Mouse (Mus musculus) bone marrow, adult 2 months (tissue): ENCODE data around the gene Gm13271.
"Not testable (repeated sequence)": the region's sequence is repeated elsewhere in the genome, so short reads cannot be mapped to it uniquely, and the experiment has no call there.

Source experiments
- CTCF ChIP-seq: fragments of 200-500 bp; IDR thresholded peaks from 2 replicates; pipeline ENCODE4 v1.5.1; 2011; ENCODE audit warnings: low read length, control low read depth; ENCODE audit not compliant: control insufficient read depth, insufficient read depth
- POLR2A ChIP-seq: fragments of 200-500 bp; IDR thresholded peaks from 2 replicates; pipeline ENCODE4 v1.6.1; 2011; ENCODE audit warnings: low read depth, mild to moderate bottlenecking, control low read depth, low read length, borderline replicate concordance; ENCODE audit not compliant: control insufficient read depth

DNA sequence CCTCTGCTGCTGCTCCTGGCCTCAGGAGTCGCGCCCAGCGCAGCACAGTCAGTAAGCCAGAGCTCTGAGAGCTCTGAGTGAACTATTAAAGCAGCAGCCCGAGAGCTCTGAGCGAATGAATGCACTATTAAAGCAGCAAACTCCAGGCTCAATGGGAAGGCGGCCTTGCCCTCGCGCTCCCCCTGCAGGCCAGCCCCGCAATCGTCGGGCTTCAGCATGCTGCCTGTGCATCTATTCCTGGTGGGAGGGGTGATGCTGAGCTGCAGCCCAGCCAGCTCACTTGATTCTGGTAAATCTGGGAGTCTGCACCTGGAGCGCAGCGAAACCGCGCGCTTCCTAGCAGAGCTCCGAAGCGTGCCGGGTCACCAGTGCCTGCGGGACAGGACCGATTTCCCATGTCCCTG lies 3.0 kb downstream of the Gm13271 start:
- TF ChIP-seq CTCF, result peak; percentile 70
- not testable (repeated sequence) for TF ChIP-seq POLR2A
